Mouse (Mus musculus) stomach, postnatal 0 days (tissue): Measurements from ENCODE around the gene Skap1.

Source experiments
- CTCF ChIP-seq: IDR thresholded peaks from 2 replicates; pipeline ENCODE4 v1.5.1; 2016; ENCODE audit warnings: antibody characterized with exemption, low read depth, mild to moderate bottlenecking, moderate library complexity
- EP300 ChIP-seq: optimal IDR thresholded peaks from 2 replicates; pipeline ENCODE3; 2016; ENCODE audit warnings: antibody characterized with exemption

- no peak for TF ChIP-seq CTCF
- TF ChIP-seq EP300, result no peak
Observed at GRCm38 (mm10) chr11:96442468-96442867, 21.9 kb upstream of the Skap1 start.
